Mouse (Mus musculus): Measurements from ENCODE around the gene Tjap1. TPM values are rescaled to one million over a fixed set of nuclear protein-coding genes. Genes with fewer than 3 reads are reported as not detected.

Gene Tjap1
- polyA plus RNA-seq, 1 experiment from 2014 or later = 28.6 TPM

GRCm38 (mm10) chr17:46239516-46240114 is 43.2 kb downstream of the Tjap1 start:
- peaks cover 65% of the 10 kb centered on the region for H3K36me3 ChIP-seq (ENCODE audit: control insufficient read depth, insufficient read depth, low read length)
- WGBS = 92% methylated on average over 15 of the region's 15 CpGs
- no peak for ATAC-seq
- H3K9ac ChIP-seq (ENCODE audit: low read depth, low read length) = no peak overlapping the region
- H3K4me2 ChIP-seq (ENCODE audit: low read length) = no peak overlapping the region
- no peak overlapping the region for H3K4me3 ChIP-seq (ENCODE audit: low read depth, low read length)
- H3K4me1 ChIP-seq (ENCODE audit: control insufficient read depth, insufficient read depth, low read length) = no peaks in the 10 kb centered on the region
- no peak overlapping the region for H3K27ac ChIP-seq (ENCODE audit: low read length)
- H3K27me3 ChIP-seq (ENCODE audit: control insufficient read depth, insufficient read depth, low read depth, low read length) = no peaks in the 10 kb centered on the region
- H3K9me3 ChIP-seq (replicated peaks; ENCODE audit: control insufficient read depth, low read length, poor library complexity, severe bottlenecking) = no peaks in the 10 kb centered on the region

DNA sequence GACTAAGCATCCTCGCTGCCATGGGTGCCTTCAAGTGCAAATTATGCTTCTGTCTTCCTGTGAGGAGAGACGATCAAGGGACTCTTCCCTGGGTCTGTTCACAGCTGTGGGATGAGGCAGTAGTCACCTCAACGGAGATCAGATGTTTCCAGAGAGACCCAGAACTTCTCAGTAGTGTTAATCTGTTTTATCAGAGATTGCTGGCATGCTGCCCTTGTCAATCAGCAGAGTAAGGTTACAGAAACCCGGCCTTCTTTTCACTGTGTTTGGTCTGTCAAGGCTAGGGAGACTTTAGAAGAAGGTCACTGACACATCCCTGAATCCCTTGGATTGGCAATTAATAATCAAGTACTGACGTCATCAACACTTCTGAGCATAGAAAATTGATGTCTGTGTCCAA is 45.3 kb downstream of the Tjap1 start:
- ATAC-seq = no peak

DNA sequence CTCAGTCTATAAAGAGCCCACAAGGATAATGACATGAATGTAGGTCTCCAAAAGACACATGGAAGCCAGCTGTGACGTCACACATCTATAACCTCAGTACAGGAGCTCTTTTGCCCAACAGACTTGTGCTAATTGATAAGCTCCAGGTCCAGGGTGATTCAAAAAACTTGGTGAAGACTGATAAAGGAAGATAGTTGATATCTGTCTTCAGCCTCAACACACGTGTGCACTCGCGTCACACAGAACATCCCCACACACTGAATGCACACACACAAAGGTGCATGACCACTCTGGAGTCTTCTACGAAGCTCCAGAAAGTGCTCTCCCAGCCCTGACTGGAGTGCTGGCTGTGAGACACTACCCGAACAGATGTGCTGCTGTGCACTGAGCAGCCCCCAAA is 45.7 kb downstream of the Tjap1 start:
- H3K9ac ChIP-seq (ENCODE audit: low read depth, low read length) = no peak overlapping the region
- ATAC-seq = no peak
- H3K4me1 ChIP-seq (ENCODE audit: control insufficient read depth, insufficient read depth, low read length) = no peaks in the 10 kb centered on the region
- H3K9me3 ChIP-seq (replicated peaks; ENCODE audit: control insufficient read depth, low read length, poor library complexity, severe bottlenecking) = no peaks in the 10 kb centered on the region
- no peak overlapping the region for H3K4me3 ChIP-seq (ENCODE audit: low read depth, low read length)
- no peak overlapping the region for H3K27ac ChIP-seq (ENCODE audit: low read length)
- no peaks in the 10 kb centered on the region for H3K27me3 ChIP-seq (ENCODE audit: control insufficient read depth, insufficient read depth, low read depth, low read length)
- H3K36me3 ChIP-seq (ENCODE audit: control insufficient read depth, insufficient read depth, low read length) = peaks cover 47% of the 10 kb centered on the region
- 96% methylated on average over 6 of the region's 6 CpGs for WGBS
- H3K4me2 ChIP-seq (ENCODE audit: low read length) = no peak overlapping the region

More for the DNA sequence above, 45.3 kb downstream of the Tjap1 start:
- H3K9ac ChIP-seq (ENCODE audit: low read depth, low read length) = no peak overlapping the region
- no peak overlapping the region for H3K27ac ChIP-seq (ENCODE audit: low read length)
- H3K4me3 ChIP-seq (ENCODE audit: low read depth, low read length) = no peak overlapping the region
- H3K9me3 ChIP-seq (replicated peaks; ENCODE audit: control insufficient read depth, low read length, poor library complexity, severe bottlenecking) = no peaks in the 10 kb centered on the region
- 81% methylated on average over 5 of the region's 5 CpGs for WGBS
- H3K4me2 ChIP-seq (ENCODE audit: low read length) = no peak overlapping the region
- H3K27me3 ChIP-seq (ENCODE audit: control insufficient read depth, insufficient read depth, low read depth, low read length) = no peaks in the 10 kb centered on the region
- no peaks in the 10 kb centered on the region for H3K4me1 ChIP-seq (ENCODE audit: control insufficient read depth, insufficient read depth, low read length)
- peaks cover 51% of the 10 kb centered on the region for H3K36me3 ChIP-seq (ENCODE audit: control insufficient read depth, insufficient read depth, low read length)

- no peak for ATAC-seq
- Histone ChIP-seq H3K4me2 (ENCODE audit: low read length) (no peak overlapping the region), H3K9me3 (replicated peaks; ENCODE audit: control insufficient read depth, low read length, poor library complexity, severe bottlenecking) (no peaks in the 10 kb centered on the region), H3K4me3 (ENCODE audit: low read depth, low read length) (no peak overlapping the region), H3K27me3 (ENCODE audit: control insufficient read depth, insufficient read depth, low read depth, low read length) (no peaks in the 10 kb centered on the region), H3K9ac (ENCODE audit: low read depth, low read length) (no peak overlapping the region), H3K27ac (ENCODE audit: low read length) (no peak overlapping the region), H3K4me1 (ENCODE audit: control insufficient read depth, insufficient read depth, low read length) (no peaks in the 10 kb centered on the region), H3K36me3 (ENCODE audit: control insufficient read depth, insufficient read depth, low read length) (peaks cover 38% of the 10 kb centered on the region)
- WGBS = 87% methylated on average over 1 of the region's 1 CpGs
Measured at GRCm38 (mm10) chr17:46236067-46236466, 46.8 kb downstream of the Tjap1 start.

GRCm38 (mm10) chr17:46227576-46227975 is 55.2 kb downstream of the Tjap1 start:
- Histone ChIP-seq H3K27me3 (ENCODE audit: control insufficient read depth, insufficient read depth, low read depth, low read length) (no peaks in the 10 kb centered on the region), H3K4me1 (ENCODE audit: control insufficient read depth, insufficient read depth, low read length) (no peaks in the 10 kb centered on the region), H3K36me3 (ENCODE audit: control insufficient read depth, insufficient read depth, low read length) (peaks cover 52% of the 10 kb centered on the region), H3K4me3 (ENCODE audit: low read depth, low read length) (no peak overlapping the region), H3K9ac (ENCODE audit: low read depth, low read length) (no peak overlapping the region), H3K4me2 (ENCODE audit: low read length) (no peak overlapping the region), H3K9me3 (replicated peaks; ENCODE audit: control insufficient read depth, low read length, poor library complexity, severe bottlenecking) (no peaks in the 10 kb centered on the region), H3K27ac (ENCODE audit: low read length) (no peak overlapping the region)
- WGBS = 92% methylated on average over 7 of the region's 7 CpGs
- no peak for ATAC-seq

GRCm38 (mm10) chr17:46221601-46222000 is 61.2 kb downstream of the Tjap1 start:
- Histone ChIP-seq H3K9ac (ENCODE audit: low read depth, low read length) (no peak overlapping the region), H3K36me3 (ENCODE audit: control insufficient read depth, insufficient read depth, low read length) (peaks cover 56% of the 10 kb centered on the region), H3K4me3 (ENCODE audit: low read depth, low read length) (no peak overlapping the region), H3K9me3 (replicated peaks; ENCODE audit: control insufficient read depth, low read length, poor library complexity, severe bottlenecking) (no peaks in the 10 kb centered on the region), H3K4me2 (ENCODE audit: low read length) (no peak overlapping the region), H3K27me3 (ENCODE audit: control insufficient read depth, insufficient read depth, low read depth, low read length) (no peaks in the 10 kb centered on the region), H3K4me1 (ENCODE audit: control insufficient read depth, insufficient read depth, low read length) (no peaks in the 10 kb centered on the region), H3K27ac (ENCODE audit: low read length) (no peak overlapping the region)
- WGBS = 89% methylated on average over 3 of the region's 3 CpGs
- no peak for ATAC-seq

- H3K9me3 ChIP-seq (replicated peaks; ENCODE audit: control insufficient read depth, low read length, poor library complexity, severe bottlenecking) = no peaks in the 10 kb centered on the region
Measured at GRCm38 (mm10) chr17:46210550-46210949, 72.3 kb downstream of the Tjap1 start.

More at GRCm38 (mm10) chr17:46210550-46210949, 72.3 kb downstream of the Tjap1 start:
- ATAC-seq = no peak
- no peak overlapping the region for H3K4me3 ChIP-seq (ENCODE audit: low read depth, low read length)
- 94% methylated on average over 3 of the region's 3 CpGs for WGBS
- no peak overlapping the region for H3K27ac ChIP-seq (ENCODE audit: low read length)
- no peaks in the 10 kb centered on the region for H3K27me3 ChIP-seq (ENCODE audit: control insufficient read depth, insufficient read depth, low read depth, low read length)
- no peak overlapping the region for H3K4me2 ChIP-seq (ENCODE audit: low read length)
- no peaks in the 10 kb centered on the region for H3K4me1 ChIP-seq (ENCODE audit: control insufficient read depth, insufficient read depth, low read length)
- H3K36me3 ChIP-seq (ENCODE audit: control insufficient read depth, insufficient read depth, low read length) = peaks cover 51% of the 10 kb centered on the region
- no peak overlapping the region for H3K9ac ChIP-seq (ENCODE audit: low read depth, low read length)

MicroRNAs encoded within 50 kb of the gene (microRNA counts, 519-probe panel; counts per million panel counts)
- microRNA mmu-miR-693-3p (386 counts per million, percentile 18 among the panel's probes with 10 or more counts), microRNA mmu-miR-693-5p (1,243 counts per million, percentile 24 among the panel's probes with 10 or more counts)

Small RNA genes within 50 kb of the gene (microRNA-seq; reads per million reads assigned to microRNA genes)
- gene Mir693 = 1.7 reads per million, percentile 2 among the genes with 10 or more reads in this experiment

Other genes starting within 250 kb of the Tjap1 start
- gene Mrps18a, start 172.0 kb downstream of the Tjap1 start, polyA plus RNA-seq (2015; fragmentation: Nextera tagmentation; extraction: Ambion mirVana) = 156 and 158 TPM in 2 replicates
- 61.6 and 74.5 TPM in 2 replicates for gene Rsph9, start 138.8 kb downstream of the Tjap1 start, polyA plus RNA-seq (2015; fragmentation: Nextera tagmentation; extraction: Ambion mirVana)
- gene Mad2l1bp, start 129.5 kb downstream of the Tjap1 start, polyA plus RNA-seq (2015; fragmentation: Nextera tagmentation; extraction: Ambion mirVana) = 21.9 and 22.6 TPM in 2 replicates
- 41.3 and 42.8 TPM in 2 replicates for gene Gtpbp2, start 122.0 kb downstream of the Tjap1 start, polyA plus RNA-seq (2015; fragmentation: Nextera tagmentation; extraction: Ambion mirVana)
- gene Polh, start 80.4 kb downstream of the Tjap1 start, polyA plus RNA-seq (2015; fragmentation: Nextera tagmentation; extraction: Ambion mirVana) = 7.7 and 7.8 TPM in 2 replicates
- gene Xpo5, start 80.2 kb downstream of the Tjap1 start, polyA plus RNA-seq (2015; fragmentation: Nextera tagmentation; extraction: Ambion mirVana) = 36.0 and 37.4 TPM in 2 replicates
- gene Polr1c, start 35.0 kb downstream of the Tjap1 start, polyA plus RNA-seq (2015; fragmentation: Nextera tagmentation; extraction: Ambion mirVana) = 71.3 and 80.7 TPM in 2 replicates
- gene Yipf3, start 34.9 kb downstream of the Tjap1 start, polyA plus RNA-seq (2015; fragmentation: Nextera tagmentation; extraction: Ambion mirVana) = 79.4 and 87.2 TPM in 2 replicates
- 16.6 and 18.3 TPM in 2 replicates for gene Lrrc73, start 29.5 kb downstream of the Tjap1 start, polyA plus RNA-seq (2015; fragmentation: Nextera tagmentation; extraction: Ambion mirVana)
- 20.6 and 25.8 TPM in 2 replicates for gene Dlk2, start 14.4 kb upstream of the Tjap1 start, polyA plus RNA-seq (2015; fragmentation: Nextera tagmentation; extraction: Ambion mirVana)
- 9.3 and 10.3 TPM in 2 replicates for gene Abcc10, start 45.3 kb upstream of the Tjap1 start, polyA plus RNA-seq (2015; fragmentation: Nextera tagmentation; extraction: Ambion mirVana)
- 15.2 and 17.5 TPM in 2 replicates for gene Zfp318, start 100.7 kb upstream of the Tjap1 start, polyA plus RNA-seq (2015; fragmentation: Nextera tagmentation; extraction: Ambion mirVana)
- gene Crip3, start 145.9 kb upstream of the Tjap1 start, polyA plus RNA-seq (2015; fragmentation: Nextera tagmentation; extraction: Ambion mirVana) = 3.0 and 3.6 TPM in 2 replicates
- not detected in 2 replicates for gene Slc22a7, start 155.4 kb upstream of the Tjap1 start, polyA plus RNA-seq (2015; fragmentation: Nextera tagmentation; extraction: Ambion mirVana)
- 4.7 and 5.5 TPM in 2 replicates for gene Ttbk1, start 204.6 kb upstream of the Tjap1 start, polyA plus RNA-seq (2015; fragmentation: Nextera tagmentation; extraction: Ambion mirVana)
- gene Dnph1, start 213.7 kb upstream of the Tjap1 start, polyA plus RNA-seq (2015; fragmentation: Nextera tagmentation; extraction: Ambion mirVana) = 11.1 and 11.5 TPM in 2 replicates

All from midbrain, embryonic 16.5 days (tissue).